Mouse (Mus musculus) embryonic facial prominence, embryonic 10.5 days (tissue): ENCODE results near the gene Cdc37. TPM values are rescaled to one million over a fixed set of nuclear protein-coding genes. Genes with fewer than 3 reads are reported as not detected.

Source experiments
- DNase-seq: peaks from one replicate; pipeline ENCODE4 v3.0.0-alpha.2; 2017; ENCODE audit warnings: low spot score
- H3K27ac ChIP-seq: fragments of 300-500 bp; sonication (generic); replicated peaks from 2 replicates; pipeline ENCODE4 v1.5.1; 2016; ENCODE audit warnings: mild to moderate bottlenecking
- H3K27me3 ChIP-seq: fragments of 300-500 bp; sonication (generic); replicated peaks from 2 replicates; pipeline ENCODE4 v1.6.1; 2016; ENCODE audit warnings: low read depth, mild to moderate bottlenecking; ENCODE audit not compliant: poor library complexity, severe bottlenecking
- H3K36me3 ChIP-seq: fragments of 300-500 bp; sonication (generic); replicated peaks from 2 replicates; pipeline ENCODE4 v1.6.1; 2016; ENCODE audit warnings: mild to moderate bottlenecking, moderate library complexity
- H3K4me1 ChIP-seq: fragments of 300-500 bp; sonication (generic); 2 replicates; pipeline ENCODE4 v1.6.1; 2016
- H3K4me3 ChIP-seq: fragments of 300-500 bp; sonication (generic); 2 replicates; pipeline ENCODE4 v1.5.1; 2016; ENCODE audit warnings: mild to moderate bottlenecking, moderate library complexity
- H3K9me3 ChIP-seq: fragments of 300-500 bp; sonication (generic); 2 replicates; pipeline ENCODE4 v1.6.1; 2016; ENCODE audit warnings: mild to moderate bottlenecking
- WGBS: fragments of 180-500 bp; shearing (Covaris S2); methylation state at CpG from one replicate; pipeline ENCODE4 v1.1.7; 2016; 5-methylcytosine and 5-hydroxymethylcytosine counted together
- polyA plus RNA-seq: library from polyadenylated mRNA; unstranded; fragments of >200 nt; fragmentation: Nextera tagmentation; extraction: Ambion mirVana; gene quantifications from 2 replicates; pipeline ENCODE4 v1.2.1, GENCODE M21; 2016

Gene Cdc37
- polyA plus RNA-seq, 1 experiment from 2014 or later: 418 TPM

DNA sequence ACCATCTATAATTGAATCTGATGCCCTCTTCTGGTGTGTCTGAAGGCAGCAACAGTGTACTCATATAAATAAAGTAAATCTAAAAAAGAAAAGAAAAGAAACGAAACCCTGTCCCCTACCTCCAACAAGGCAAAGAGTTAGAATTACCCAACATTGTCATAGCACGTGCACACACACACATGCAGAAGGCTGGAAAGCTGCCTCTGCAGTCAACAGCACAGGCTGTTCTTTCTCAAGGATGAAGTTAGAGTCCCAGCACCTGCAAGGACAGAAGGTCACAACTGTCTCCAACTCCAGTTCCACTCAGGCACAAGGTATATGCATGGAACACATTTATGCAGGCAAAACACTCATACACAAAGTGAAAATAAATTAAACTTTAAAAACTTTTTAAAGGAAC, 47.7 kb downstream of the Cdc37 start:
- peaks cover 18% of the 10 kb centered on the region for H3K4me1 ChIP-seq
- no peak overlapping the region for H3K27ac ChIP-seq
- WGBS: 92% methylated on average over 2 of the region's 2 CpGs
- H3K4me3 ChIP-seq: no peak overlapping the region
- H3K27me3 ChIP-seq: no peaks in the 10 kb centered on the region
- no peaks in the 10 kb centered on the region for H3K9me3 ChIP-seq
- H3K36me3 ChIP-seq: no peaks in the 10 kb centered on the region; the same call in 1 of the 2 replicates
- no peak for DNase-seq

DNA sequence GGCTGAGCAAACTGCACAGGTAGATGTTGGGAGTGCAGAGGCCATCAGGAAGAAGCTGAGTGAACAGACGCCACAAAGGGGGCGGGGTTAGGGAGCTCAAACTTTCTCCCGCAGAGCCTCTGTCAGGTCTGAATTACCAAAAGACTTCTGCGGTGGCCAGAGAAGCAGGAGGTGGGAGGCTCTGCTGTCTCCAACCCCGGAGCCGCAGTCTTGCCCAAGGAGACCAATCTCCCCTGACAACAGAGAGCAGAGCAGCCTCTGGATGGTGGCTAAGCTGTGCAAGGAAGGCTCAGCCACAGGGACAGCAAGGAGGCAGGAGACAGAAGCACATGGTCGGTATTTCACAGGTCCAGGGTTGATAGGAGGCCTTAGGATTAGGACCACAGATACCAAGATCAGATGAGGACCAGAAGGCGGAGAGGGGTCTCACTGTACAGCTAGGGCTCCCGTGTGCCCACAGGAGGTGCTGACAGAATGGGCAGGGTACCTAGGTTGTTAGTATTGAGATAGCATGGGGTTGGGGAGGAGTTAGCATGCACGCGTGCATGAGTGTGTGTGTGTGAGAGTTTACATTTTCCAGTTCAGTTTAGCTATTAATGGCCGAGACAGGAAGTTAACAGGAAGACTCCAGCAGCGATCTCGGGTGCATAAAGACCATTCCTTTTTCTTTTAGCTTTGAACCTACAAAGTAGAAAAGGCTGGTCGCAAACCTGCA, 49.2 kb downstream of the Cdc37 start:
- H3K4me3 ChIP-seq: no peak overlapping the region
- no peaks in the 10 kb centered on the region for H3K27me3 ChIP-seq
- no peaks in the 10 kb centered on the region; the same call in 1 of the 2 replicates for H3K36me3 ChIP-seq
- WGBS: 49% methylated on average over 15 of the region's 15 CpGs
- peaks cover 21% of the 10 kb centered on the region for H3K4me1 ChIP-seq
- H3K27ac ChIP-seq: no peak overlapping the region
- DNase-seq: no peak
- no peaks in the 10 kb centered on the region for H3K9me3 ChIP-seq

- Histone ChIP-seq H3K9me3 (no peaks in the 10 kb centered on the region), H3K4me3 (no peak overlapping the region), H3K27ac (no peak overlapping the region), H3K27me3 (no peaks in the 10 kb centered on the region), H3K36me3 (peaks cover 6% of the 10 kb centered on the region), H3K4me1 (peaks cover 10% of the 10 kb centered on the region)
- WGBS: 86% methylated on average over 8 of the region's 8 CpGs
- DNase-seq: no peak
Measured at GRCm38 (mm10) chr9:21097793-21098192, 52.0 kb downstream of the Cdc37 start.

DNA sequence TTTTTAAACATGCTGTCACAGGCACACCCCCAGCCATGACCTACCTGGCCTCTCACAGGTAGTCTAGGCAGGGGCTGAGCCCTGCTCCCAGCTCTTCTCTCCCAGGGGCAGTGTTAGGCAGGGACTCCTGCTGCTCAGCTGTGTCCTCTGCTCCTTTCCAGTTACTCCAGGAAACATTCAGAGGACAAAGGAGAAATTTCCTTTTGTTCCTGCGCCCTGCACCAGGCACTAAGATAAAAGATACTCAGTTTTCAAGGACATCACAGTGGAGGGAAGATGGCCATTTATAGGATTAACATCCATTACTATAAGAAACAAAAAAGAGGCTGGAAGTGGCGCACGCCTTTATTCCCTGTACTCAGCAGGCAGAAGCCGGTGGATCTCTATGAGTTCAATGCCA, 53.8 kb downstream of the Cdc37 start:
- H3K4me3 ChIP-seq: no peak overlapping the region
- H3K27ac ChIP-seq: 0 out of 2 replicates have a peak overlapping the region, but pooled peaks have one; percentile 2
- 84% methylated on average over 4 of the region's 4 CpGs for WGBS
- H3K9me3 ChIP-seq: no peaks in the 10 kb centered on the region
- H3K27me3 ChIP-seq: no peaks in the 10 kb centered on the region
- H3K36me3 ChIP-seq: peaks cover 6% of the 10 kb centered on the region; the same call in 1 of the 2 replicates
- H3K4me1 ChIP-seq: peaks cover 18% of the 10 kb centered on the region
- no peak for DNase-seq

DNA sequence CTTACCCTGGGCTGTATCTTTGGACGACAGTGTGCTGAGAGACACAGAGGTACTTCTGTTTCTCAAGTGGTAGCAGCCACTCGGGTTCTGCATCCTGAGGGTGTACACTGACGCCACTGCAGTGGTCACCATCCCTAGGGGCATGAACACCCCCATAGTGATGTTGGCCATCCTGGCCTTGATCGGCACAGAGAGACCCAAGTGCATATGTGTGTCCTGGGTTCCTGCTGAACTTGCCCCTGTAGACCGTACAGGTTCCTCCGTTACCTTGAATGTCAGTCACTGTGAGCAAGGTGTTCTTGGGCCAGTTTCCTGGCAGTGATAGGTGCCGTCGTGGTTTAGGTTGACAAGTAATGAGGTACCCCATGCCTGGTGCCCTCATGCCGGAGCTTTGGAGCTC, 56.4 kb downstream of the Cdc37 start:
- H3K27ac ChIP-seq: no peak overlapping the region
- H3K36me3 ChIP-seq: peaks cover 29% of the 10 kb centered on the region
- 94% methylated on average over 9 of the region's 9 CpGs for WGBS
- H3K4me1 ChIP-seq: peaks cover 27% of the 10 kb centered on the region
- no peaks in the 10 kb centered on the region for H3K27me3 ChIP-seq
- no peaks in the 10 kb centered on the region for H3K9me3 ChIP-seq
- H3K4me3 ChIP-seq: no peak overlapping the region
- DNase-seq: no peak

- Histone ChIP-seq H3K4me1 (peaks cover 27% of the 10 kb centered on the region), H3K36me3 (peaks cover 46% of the 10 kb centered on the region), H3K4me3 (peak within 1 kb of the TSS; percentile 79), H3K27me3 (no peaks in the 10 kb centered on the region), H3K9me3 (no peaks in the 10 kb centered on the region), H3K27ac (peak within 1 kb of the TSS; percentile 95)
- WGBS: under 1% methylated on average over 54 of the region's 54 CpGs
- DNase-seq: peak; percentile 98
Measured at GRCm38 (mm10) chr9:21091707-21092320, 58.0 kb downstream of the Cdc37 start, which contains the start of the genes Gm38431 and Raver1. Gene Gm38431, minus strand, starts transcription at chr9:21091997. Gene Raver1, minus strand, starts transcription at chr9:21092008.

DNA sequence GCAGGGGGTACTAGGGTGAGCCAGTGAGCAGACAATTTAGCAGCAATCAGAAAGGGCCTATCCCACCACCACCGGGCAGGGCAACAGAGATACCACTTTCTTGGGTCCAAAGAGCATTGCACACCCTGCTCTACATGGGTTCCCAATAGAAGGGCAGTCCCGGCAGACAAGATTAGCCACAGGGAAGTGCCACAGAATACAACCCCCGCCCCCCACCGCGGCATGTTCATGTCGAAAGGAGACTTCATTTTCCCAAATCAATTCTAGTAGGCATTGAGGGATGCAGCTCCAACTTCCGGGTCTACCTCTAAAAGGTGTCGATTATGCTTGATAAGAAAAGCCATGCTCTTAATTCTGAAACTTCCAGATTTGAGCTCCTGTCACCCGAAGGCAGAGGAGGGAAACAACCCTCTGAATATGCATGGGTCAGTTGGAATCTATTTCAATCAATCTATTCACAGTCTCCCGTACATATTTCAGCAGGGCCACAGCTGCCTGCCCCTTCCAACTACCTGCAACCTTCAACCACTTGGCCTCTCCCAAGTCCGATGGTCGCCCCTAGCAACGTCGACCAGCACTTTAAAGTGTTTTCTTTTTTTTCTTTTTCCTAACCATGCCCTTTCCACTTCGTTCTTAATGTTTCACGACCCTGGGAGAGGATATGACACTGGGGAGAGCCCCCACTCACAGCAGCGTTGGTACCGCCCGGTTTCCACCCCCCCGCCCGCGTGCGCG, 58.6 kb downstream of the Cdc37 start:
- DNase-seq: no peak
- no peaks in the 10 kb centered on the region for H3K27me3 ChIP-seq
- 5% methylated on average over 24 of the region's 24 CpGs for WGBS
- peaks cover 27% of the 10 kb centered on the region for H3K4me1 ChIP-seq
- peak overlapping the region; percentile 79 for H3K4me3 ChIP-seq
- H3K9me3 ChIP-seq: no peaks in the 10 kb centered on the region
- H3K36me3 ChIP-seq: peaks cover 52% of the 10 kb centered on the region
- peak overlapping the region; percentile 95 for H3K27ac ChIP-seq

- 96% methylated on average over 1 of the region's 1 CpGs for WGBS
Measured at GRCm38 (mm10) chr9:21090537-21090936, 59.2 kb downstream of the Cdc37 start.

DNA sequence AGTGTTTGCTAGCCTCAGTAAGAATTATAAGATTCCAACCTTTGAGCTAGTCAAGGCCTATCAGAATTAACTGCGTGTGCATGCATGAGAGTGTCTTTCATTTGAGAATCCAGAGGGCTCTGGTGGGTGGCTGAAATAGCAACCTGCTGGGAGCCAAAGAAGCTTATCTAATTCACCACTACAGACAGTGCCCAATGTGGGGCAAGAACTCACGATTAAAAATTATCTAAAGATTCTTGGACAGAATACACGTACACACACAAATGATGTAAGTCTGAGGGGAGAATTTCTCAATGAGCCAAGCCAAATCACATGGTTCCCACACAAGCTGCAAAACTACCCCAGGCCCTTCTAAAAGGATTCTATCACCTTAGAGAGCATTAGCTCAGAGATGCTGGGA, 66.5 kb downstream of the Cdc37 start:
- DNase-seq: no peak
- Histone ChIP-seq H3K27me3 (no peaks in the 10 kb centered on the region), H3K27ac (no peak overlapping the region), H3K4me1 (no peaks in the 10 kb centered on the region), H3K36me3 (peaks cover 100% of the 10 kb centered on the region), H3K9me3 (no peaks in the 10 kb centered on the region), H3K4me3 (no peak overlapping the region)
- 93% methylated on average over 3 of the region's 3 CpGs for WGBS

More at GRCm38 (mm10) chr9:21090537-21090936, 59.2 kb downstream of the Cdc37 start:
- peak overlapping the region; percentile 95; the same call in 1 of the 2 replicates for H3K27ac ChIP-seq
- H3K27me3 ChIP-seq: no peaks in the 10 kb centered on the region
- no peak for DNase-seq
- H3K4me3 ChIP-seq: peak overlapping the region; percentile 79
- H3K9me3 ChIP-seq: no peaks in the 10 kb centered on the region
- peaks cover 58% of the 10 kb centered on the region for H3K36me3 ChIP-seq
- H3K4me1 ChIP-seq: peaks cover 24% of the 10 kb centered on the region

Other genes with a start within 250 kb of the Cdc37 start
- 168 and 176 TPM in 2 replicates for gene Dnmt1, start 190.1 kb downstream of the Cdc37 start, polyA plus RNA-seq
- 38.2 and 42.8 TPM in 2 replicates for gene S1pr2, start 173.2 kb downstream of the Cdc37 start, polyA plus RNA-seq
- 154 and 161 TPM in 2 replicates for gene Mrpl4, start 147.2 kb downstream of the Cdc37 start, polyA plus RNA-seq
- gene Icam1, start 134.0 kb downstream of the Cdc37 start, polyA plus RNA-seq: 5.9 and 6.0 TPM in 2 replicates
- 3.8 and 5.1 TPM in 2 replicates for gene Icam4, start 120.6 kb downstream of the Cdc37 start, polyA plus RNA-seq
- not detected in 2 replicates for gene Icam5, start 117.9 kb downstream of the Cdc37 start, polyA plus RNA-seq
- 0.70 and 1.8 TPM in 2 replicates for gene Zglp1, start 82.9 kb downstream of the Cdc37 start, polyA plus RNA-seq
- 0.42 and 1.4 TPM in 2 replicates for gene Gm49373, start 76.9 kb downstream of the Cdc37 start, polyA plus RNA-seq
- gene Fdx1l, start 76.4 kb downstream of the Cdc37 start, polyA plus RNA-seq: 62.6 and 64.0 TPM in 2 replicates
- gene Gm38431, start 58.0 kb downstream of the Cdc37 start, polyA plus RNA-seq: 3.5 and 4.5 TPM in 2 replicates
- 98.1 and 106 TPM in 2 replicates for gene Raver1, start 58.0 kb downstream of the Cdc37 start, polyA plus RNA-seq
- gene Tyk2, start 18.7 kb downstream of the Cdc37 start, polyA plus RNA-seq: 14.8 and 16.1 TPM in 2 replicates
- gene Pde4a, start 15.7 kb upstream of the Cdc37 start, polyA plus RNA-seq: 4.9 and 5.3 TPM in 2 replicates
- 47.8 and 49.6 TPM in 2 replicates for gene Keap1, start 89.4 kb upstream of the Cdc37 start, polyA plus RNA-seq
- 0.22 TPM in 1 of 2 replicates, not detected in the other for gene S1pr5, start 98.5 kb upstream of the Cdc37 start, polyA plus RNA-seq
- 37.8 and 41.3 TPM in 2 replicates for gene Atg4d, start 115.3 kb upstream of the Cdc37 start, polyA plus RNA-seq
- 16.2 and 18.0 TPM in 2 replicates for gene Kri1, start 138.0 kb upstream of the Cdc37 start, polyA plus RNA-seq
- 40.9 and 45.1 TPM in 2 replicates for gene Cdkn2d, start 141.4 kb upstream of the Cdc37 start, polyA plus RNA-seq
- gene Ap1m2, start 162.4 kb upstream of the Cdc37 start, polyA plus RNA-seq: 16.8 and 18.6 TPM in 2 replicates
- 86.8 and 92.7 TPM in 2 replicates for gene Slc44a2, start 170.7 kb upstream of the Cdc37 start, polyA plus RNA-seq
- 341 and 343 TPM in 2 replicates for gene Ilf3, start 217.9 kb upstream of the Cdc37 start, polyA plus RNA-seq